Mouse (Mus musculus) E14TG2a.4 (cell line): ENCODE data around the gene Cox8a.

Experiments
- CTCF ChIP-seq: conservative IDR thresholded peaks from 2 replicates; pipeline ENCODE4 v1.5.1; 2014; ENCODE audit warnings: low read length
- NANOG ChIP-seq: IDR thresholded peaks from 2 replicates; pipeline ENCODE4 v1.6.1; 2014; ENCODE audit warnings: borderline replicate concordance, low read length, mixed read lengths
- POU5F1 ChIP-seq: IDR thresholded peaks from 2 replicates; pipeline ENCODE4 v1.6.1; 2014; ENCODE audit warnings: low read length, borderline replicate concordance

GRCm38 (mm10) chr19:7240291-7240690 is 22.9 kb upstream of the Cox8a start:
- TF ChIP-seq CTCF, result no peak
- TF ChIP-seq POU5F1, result no peak
- no peak for TF ChIP-seq NANOG
